Mouse (Mus musculus) bone marrow, adult 2 months (tissue): ENCODE measurements around the gene Pgghg.

Experiments used
- CTCF ChIP-seq: fragments of 200-500 bp; IDR thresholded peaks from 2 replicates; pipeline ENCODE4 v1.5.1; 2011; ENCODE audit warnings: low read length, control low read depth; ENCODE audit not compliant: control insufficient read depth, insufficient read depth
- POLR2A ChIP-seq: fragments of 200-500 bp; IDR thresholded peaks from 2 replicates; pipeline ENCODE4 v1.6.1; 2011; ENCODE audit warnings: low read depth, mild to moderate bottlenecking, control low read depth, low read length, borderline replicate concordance; ENCODE audit not compliant: control insufficient read depth

DNA sequence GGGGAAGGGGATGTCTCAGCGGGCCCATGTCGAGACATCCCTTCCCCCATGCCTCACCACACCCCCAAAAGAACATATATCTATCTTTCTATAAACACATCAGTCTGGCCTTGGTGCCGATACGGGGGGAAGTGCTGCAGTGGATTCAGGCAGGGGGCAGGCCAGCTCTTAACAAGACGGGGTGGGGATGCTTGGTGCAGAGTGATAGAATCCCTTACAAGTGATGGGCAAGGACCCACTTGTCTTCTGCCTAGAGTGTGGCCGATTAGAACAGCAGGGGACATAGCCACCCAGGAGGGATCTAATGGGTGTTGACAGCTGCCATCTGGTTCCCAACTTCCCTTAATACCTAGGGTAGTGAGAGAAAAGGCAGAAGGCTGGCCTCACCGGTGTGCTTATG, 29.7 kb downstream of the Pgghg start:
- TF ChIP-seq CTCF (no peak), POLR2A (no peak)
